Mouse (Mus musculus): ENCODE data around the gene Kif6.

- TF ChIP-seq CHD2 (IDR thresholded peaks at IDR 0.05; ENCODE audit: low read depth, low read length) (no peak), HCFC1 (IDR thresholded peaks at IDR 0.05; ENCODE audit: borderline replicate concordance, insufficient read depth, low read length) (no peak), MAFK (IDR thresholded peaks at IDR 0.05; ENCODE audit: insufficient read depth, low read depth, low read length) (no peak)
Observed at GRCm38 (mm10) chr17:49816703-49817102, 201.8 kb downstream of the Kif6 start.

Measured in ES-E14 (cell line).